Mouse (Mus musculus) macrophage (primary cell): ENCODE measurements around the gene Zcwpw1. TPM values are rescaled to one million over a fixed set of nuclear protein-coding genes. Genes with fewer than 3 reads are reported as not detected.
"Not testable (repeated sequence)": the region's sequence is repeated elsewhere in the genome, so short reads cannot be mapped to it uniquely, and the experiment has no call there.

Experiments used
- H3K27ac ChIP-seq: fragments of 350-480 bp; formaldehyde crosslinking; 2 replicates; pipeline ENCODE4 v1.9.0; 2021
- H3K36me3 ChIP-seq: fragments of 350-480 bp; formaldehyde crosslinking; 2 replicates; pipeline ENCODE4 v1.9.0; 2021; ENCODE audit errors: inconsistent target
- H3K4me3 ChIP-seq: fragments of 350-480 bp; formaldehyde crosslinking; 2 replicates; pipeline ENCODE4 v1.9.0; 2021; ENCODE audit errors: inconsistent target
- H3K79me2 ChIP-seq: fragments of 350-480 bp; formaldehyde crosslinking; 2 replicates; pipeline ENCODE4 v1.9.0; 2021; ENCODE audit errors: inconsistent target
- WGBS: methylation state at CpG from one replicate; pipeline ENCODE4 v1.1.7; 2026; ENCODE audit warnings: inconsistent platforms; ENCODE audit not compliant: missing documents; 5-methylcytosine and 5-hydroxymethylcytosine counted together
- polyA plus RNA-seq: library from polyadenylated mRNA; stranded (reverse); fragments of 250-400 nt; gene quantifications from 3 replicates; pipeline ENCODE4 v1.2.4, GENCODE M21; 2018; ENCODE audit warnings: inconsistent platforms

Gene Zcwpw1
- polyA plus RNA-seq, 1 experiment from 2014 or later = 2.8 TPM

DNA sequence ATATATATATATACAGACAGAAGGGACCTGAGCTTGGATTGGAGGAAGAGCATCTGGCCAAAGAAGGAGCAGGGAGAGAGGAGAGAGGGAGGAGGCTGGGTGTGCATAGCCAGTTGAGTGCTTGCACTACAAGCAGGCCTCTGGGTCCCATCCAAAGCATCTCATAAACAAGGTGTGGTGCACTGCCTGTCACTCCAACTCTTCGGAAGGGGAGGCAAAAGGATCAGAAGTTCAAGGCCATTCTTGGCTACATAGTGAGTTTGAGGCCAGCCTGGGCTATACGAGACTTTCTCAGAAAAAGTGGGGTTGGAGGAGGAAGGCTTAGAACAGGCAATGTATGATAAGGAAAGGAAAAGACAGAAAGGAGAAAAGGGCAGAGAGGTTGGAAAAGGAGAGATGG is 38.4 kb downstream of the Zcwpw1 start:
- Histone ChIP-seq H3K4me3 (no peak overlapping the region), H3K36me3 (no peaks in the 10 kb centered on the region), H3K27ac (no peak overlapping the region), H3K79me2 (no peaks in the 10 kb centered on the region)
- 100% methylated on average over 2 of the region's 2 CpGs for WGBS

DNA sequence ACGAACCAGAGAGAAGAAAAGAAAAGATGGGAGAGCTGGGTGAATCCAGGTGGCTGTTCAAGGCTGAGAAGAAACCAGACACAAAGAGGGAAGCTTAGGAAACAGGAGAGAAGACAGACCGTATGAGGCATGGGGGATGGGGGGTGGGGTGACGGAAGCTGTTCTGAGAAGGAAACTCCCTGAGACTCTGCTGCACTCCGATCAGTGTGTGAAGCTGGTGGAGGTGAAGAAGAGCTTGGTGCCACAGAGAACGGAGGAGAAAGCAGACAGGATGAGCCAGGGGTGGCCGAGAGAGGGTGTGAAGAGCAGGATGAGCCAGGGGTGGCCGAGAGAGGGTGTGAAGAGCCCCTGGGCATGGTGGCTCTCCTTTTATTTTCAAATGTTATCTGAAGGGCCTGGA is 38.8 kb downstream of the Zcwpw1 start:
- Histone ChIP-seq H3K27ac (no peak overlapping the region), H3K4me3 (no peak overlapping the region), H3K79me2 (no peaks in the 10 kb centered on the region), H3K36me3 (no peaks in the 10 kb centered on the region)
- WGBS = 62% methylated on average over 7 of the region's 7 CpGs

DNA sequence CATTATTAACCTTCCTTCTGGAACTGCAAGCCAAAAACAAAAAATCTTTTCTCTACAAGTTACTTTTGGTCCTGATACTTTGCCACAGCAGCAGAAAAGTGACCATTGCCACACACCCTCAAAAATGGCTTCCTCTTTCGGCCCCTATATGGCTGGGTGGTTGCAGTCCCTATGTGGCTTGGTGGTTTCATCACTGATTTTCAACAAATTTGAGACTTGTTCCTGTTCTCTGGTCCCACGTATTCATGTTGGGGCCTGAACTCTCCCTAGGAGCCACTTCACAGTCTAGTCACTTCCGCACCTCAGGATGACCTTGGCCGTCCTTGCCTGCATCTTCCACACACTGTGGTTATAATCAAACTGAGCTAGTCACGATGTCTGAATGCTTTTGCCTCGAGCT is 41.1 kb downstream of the Zcwpw1 start:
- no peak overlapping the region for H3K4me3 ChIP-seq
- no peaks in the 10 kb centered on the region for H3K36me3 ChIP-seq
- 12% methylated on average over 6 of the region's 6 CpGs for WGBS
- peak overlapping the region; percentile 88 for H3K27ac ChIP-seq
- no peaks in the 10 kb centered on the region; the same call in 1 of the 2 replicates for H3K79me2 ChIP-seq

DNA sequence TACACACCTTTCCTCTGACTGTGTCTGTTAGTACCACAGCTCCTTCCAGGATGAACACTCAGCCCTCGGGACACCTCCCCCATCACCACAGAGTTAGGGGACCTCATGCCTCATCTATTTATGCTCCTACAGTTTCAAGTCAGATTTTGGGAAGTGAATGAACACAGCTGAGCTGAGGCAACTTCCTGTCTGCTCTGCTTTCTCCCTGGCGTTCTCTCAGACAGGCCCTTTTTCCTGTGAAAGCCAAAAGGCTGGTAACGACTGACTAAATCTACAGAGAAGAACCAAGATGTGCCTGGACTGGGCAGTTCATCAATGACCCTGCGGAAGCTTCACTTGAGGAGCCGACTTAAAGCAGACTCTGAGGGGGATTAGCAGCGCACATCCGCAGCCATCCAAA is 42.6 kb downstream of the Zcwpw1 start:
- WGBS = 28% methylated on average over 7 of the region's 7 CpGs
- no peaks in the 10 kb centered on the region for H3K36me3 ChIP-seq
- H3K79me2 ChIP-seq = peaks cover 13% of the 10 kb centered on the region; the same call in 1 of the 2 replicates
- H3K4me3 ChIP-seq = no peak overlapping the region
- peak overlapping the region; percentile 88 for H3K27ac ChIP-seq

DNA sequence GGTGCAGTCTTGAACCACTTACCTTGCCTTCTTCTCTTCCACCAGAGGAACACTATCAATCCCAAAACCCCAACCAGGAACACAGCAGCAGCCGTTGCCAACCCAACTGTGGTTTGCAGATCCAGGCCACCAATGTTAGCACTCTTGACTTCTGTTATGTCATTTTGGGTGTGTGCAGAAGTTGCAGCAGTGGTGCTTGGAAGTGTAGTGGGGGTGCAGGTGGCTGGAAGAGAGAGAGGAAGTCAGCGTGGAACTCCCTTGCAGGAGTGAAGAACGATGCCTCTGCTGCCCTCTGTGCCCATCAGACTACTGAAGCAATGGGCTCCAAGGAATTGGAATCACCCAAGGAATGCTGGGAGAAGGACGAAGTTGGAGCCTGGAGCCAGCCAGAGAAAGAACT is 43.5 kb downstream of the Zcwpw1 start:
- Histone ChIP-seq H3K79me2 (peaks cover 14% of the 10 kb centered on the region; the same call in 1 of the 2 replicates), H3K36me3 (no peaks in the 10 kb centered on the region), H3K27ac (peak overlapping the region; percentile 88), H3K4me3 (no peak overlapping the region)
- 21% methylated on average over 4 of the region's 4 CpGs for WGBS

DNA sequence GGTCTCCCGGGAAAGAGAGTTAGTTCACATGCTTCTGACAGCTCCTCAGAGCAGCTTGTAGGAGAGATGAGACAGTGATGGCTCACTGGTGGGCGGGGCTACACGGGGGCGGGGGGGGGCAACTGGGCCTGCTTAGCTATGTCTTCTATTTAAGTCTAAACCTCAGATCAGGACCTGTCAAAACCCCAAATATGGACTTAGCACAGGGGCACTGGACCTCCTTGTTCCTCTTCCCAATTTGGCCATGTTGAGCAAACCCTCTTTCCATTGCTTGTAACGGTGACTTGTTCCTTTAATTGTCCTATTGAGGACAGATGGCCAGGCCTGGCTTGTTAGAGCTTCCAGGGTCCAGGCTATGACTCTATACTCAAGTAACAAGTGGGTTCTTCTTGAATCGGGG is 43.9 kb downstream of the Zcwpw1 start:
- WGBS = 17% methylated on average over 6 of the region's 6 CpGs
- Histone ChIP-seq H3K36me3 (no peaks in the 10 kb centered on the region), H3K4me3 (no peak overlapping the region), H3K79me2 (peaks cover 14% of the 10 kb centered on the region; the same call in 1 of the 2 replicates), H3K27ac (peak overlapping the region; percentile 88)

DNA sequence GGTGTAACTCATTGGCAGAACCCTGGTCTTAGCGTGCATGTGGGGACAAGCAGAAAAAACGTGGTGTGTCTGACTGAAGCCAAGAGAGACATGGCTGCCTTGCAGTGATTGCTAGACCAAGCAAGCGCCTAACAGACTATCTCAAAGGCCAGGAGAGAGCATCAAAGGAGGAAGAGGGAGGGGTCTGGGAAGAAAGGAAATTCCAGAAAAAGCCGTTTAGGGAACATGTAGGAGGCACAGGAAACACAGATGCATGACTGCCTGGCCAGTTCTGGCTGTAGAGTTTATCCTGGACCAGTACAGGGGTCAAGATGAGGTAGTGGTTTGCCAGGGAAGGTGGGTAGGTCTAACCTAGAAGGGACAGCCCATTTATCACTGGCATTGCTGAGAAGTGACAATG is 45.9 kb downstream of the Zcwpw1 start:
- no peak overlapping the region for H3K27ac ChIP-seq

DNA sequence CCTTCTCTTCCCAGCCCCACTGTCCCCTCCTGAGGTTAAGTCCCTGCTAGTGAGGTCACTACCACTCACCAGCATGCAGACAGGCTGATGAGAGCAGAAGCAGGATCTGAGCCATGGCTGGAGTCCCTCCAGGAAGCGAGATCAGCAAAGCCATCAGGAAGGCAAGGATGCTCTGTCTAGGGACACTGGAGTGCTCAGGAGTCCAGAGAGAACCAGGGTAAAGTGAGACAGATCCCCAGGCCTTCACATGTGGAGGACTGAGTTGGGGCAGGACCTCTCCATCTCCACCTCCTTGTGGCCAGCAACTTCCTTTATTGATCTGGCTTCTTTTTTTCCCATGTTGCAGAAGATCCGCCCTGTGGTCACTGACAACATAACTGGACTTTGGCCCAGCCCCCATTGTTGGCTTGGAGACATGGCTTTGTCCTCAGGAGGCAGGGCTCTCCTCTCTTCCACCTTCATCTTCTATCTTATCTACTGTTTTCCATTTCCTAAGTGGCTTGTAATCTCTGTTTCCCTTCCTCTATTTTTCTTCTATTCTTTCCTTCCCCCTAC is 48.4 kb downstream of the Zcwpw1 start, which contains the start of gene Pilra:
Gene Pilra (minus strand): TSS at position 316 of the 555 bp plus-strand sequence.
- not testable (repeated sequence) for H3K36me3 ChIP-seq
- H3K79me2 ChIP-seq = peaks cover 14% of the 10 kb centered on the region; the same call in 1 of the 2 replicates
- 100% methylated on average over 1 of the region's 2 CpGs for WGBS
- peak within 1 kb of the TSS; percentile 53 for H3K27ac ChIP-seq
- peak within 1 kb of the TSS; percentile 3; the same call in 1 of the 2 replicates for H3K4me3 ChIP-seq

More for the DNA sequence above, 45.9 kb downstream of the Zcwpw1 start:
- 86% methylated on average over 4 of the region's 4 CpGs for WGBS
- Histone ChIP-seq H3K79me2 (peaks cover 14% of the 10 kb centered on the region; the same call in 1 of the 2 replicates), H3K36me3 (no peaks in the 10 kb centered on the region), H3K4me3 (no peak overlapping the region)

DNA sequence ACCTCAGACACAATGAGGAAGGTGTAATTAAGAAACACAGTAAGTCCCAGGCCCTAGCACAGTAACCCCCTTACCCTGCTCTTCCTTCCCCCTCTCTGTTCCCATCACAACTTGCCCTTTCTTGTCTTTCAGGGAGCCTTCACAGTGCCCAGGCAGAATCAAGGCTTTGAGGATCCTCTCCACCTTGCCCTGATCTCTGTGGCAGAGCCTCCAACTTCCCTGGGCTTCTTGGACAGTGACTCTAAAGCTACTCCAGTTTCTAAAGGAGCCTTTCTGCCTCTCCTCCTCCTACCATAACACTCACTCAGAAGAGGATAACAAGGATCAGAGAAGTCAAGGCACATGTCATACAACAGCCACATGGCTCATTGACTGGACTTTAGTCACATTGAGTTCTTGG is 49.0 kb downstream of the Zcwpw1 start:
- Histone ChIP-seq H3K79me2 (peaks cover 14% of the 10 kb centered on the region; the same call in 1 of the 2 replicates), H3K36me3 (no peaks in the 10 kb centered on the region), H3K27ac (peak overlapping the region; percentile 53), H3K4me3 (no peak overlapping the region)

DNA sequence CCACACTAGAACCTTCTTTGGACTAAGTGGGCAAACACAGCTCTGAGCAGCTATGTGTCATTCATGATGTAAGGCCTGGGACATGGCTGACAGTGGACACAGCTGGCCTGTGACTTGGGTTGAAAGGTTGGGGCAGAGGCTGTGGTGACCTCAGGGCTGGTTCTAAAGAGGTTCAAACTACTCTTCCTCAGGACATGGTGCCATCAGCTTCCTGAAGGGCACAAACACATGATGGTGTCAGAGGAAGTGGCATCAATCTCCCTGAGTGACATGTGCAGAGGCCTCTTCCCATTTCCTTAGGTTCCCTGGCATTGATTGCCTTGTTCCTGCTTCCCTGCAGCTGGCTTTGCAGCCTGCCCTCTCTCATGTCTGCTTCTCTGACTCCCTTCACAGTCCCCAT is 49.5 kb downstream of the Zcwpw1 start:
- not testable (repeated sequence) for H3K4me3 ChIP-seq, H3K36me3 ChIP-seq
- Histone ChIP-seq H3K79me2 (peaks cover 14% of the 10 kb centered on the region; the same call in 1 of the 2 replicates), H3K27ac (peak overlapping the region; percentile 53)

DNA sequence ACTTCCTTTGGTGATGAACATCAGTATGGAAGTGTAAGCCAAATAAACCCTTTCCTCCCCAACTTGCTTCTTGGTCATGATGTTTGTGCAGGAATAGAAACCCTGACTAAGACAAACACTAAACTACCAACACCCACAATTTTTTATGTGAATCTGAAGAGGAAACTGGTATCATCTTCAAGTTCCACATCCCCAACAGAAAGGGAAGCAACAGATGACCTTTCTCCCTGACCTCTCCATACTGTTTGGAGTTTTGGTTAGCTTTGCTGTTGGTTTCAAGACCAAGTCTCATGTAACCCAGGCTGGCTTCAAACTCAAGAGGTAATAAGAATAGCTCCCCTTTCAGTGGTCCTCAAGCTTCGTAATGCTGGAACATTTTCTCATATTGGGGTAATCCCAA is 62.7 kb downstream of the Zcwpw1 start:
- not testable (repeated sequence) for H3K4me3 ChIP-seq, H3K36me3 ChIP-seq, H3K79me2 ChIP-seq
- H3K27ac ChIP-seq = 0 out of 2 replicates have a peak overlapping the region, but pooled peaks have one; percentile 5
- WGBS = no CpG with 5 or more reads among the region's 1 CpGs

DNA sequence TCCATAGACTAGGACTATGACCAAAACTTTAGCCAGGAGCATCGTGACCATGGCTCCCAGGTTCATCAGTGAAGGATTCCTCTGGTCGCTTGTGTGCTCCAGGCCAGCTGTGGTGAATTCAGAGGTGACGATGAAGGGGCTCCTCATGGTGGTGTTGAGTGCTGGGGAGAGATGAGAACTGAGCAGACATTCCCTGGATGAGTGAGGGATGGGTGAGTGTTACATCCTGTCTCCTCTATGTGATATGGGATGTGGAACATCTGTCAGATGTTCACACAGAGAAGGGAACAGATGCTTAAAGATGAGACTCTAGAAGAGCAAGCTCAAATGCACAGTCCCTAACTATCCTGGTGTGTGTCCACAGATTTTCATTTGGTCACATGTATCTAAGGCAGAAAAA is 67.3 kb downstream of the Zcwpw1 start:
- not testable (repeated sequence) for H3K4me3 ChIP-seq, H3K79me2 ChIP-seq, H3K36me3 ChIP-seq, H3K27ac ChIP-seq
- 100% methylated on average over 2 of the region's 3 CpGs for WGBS

DNA sequence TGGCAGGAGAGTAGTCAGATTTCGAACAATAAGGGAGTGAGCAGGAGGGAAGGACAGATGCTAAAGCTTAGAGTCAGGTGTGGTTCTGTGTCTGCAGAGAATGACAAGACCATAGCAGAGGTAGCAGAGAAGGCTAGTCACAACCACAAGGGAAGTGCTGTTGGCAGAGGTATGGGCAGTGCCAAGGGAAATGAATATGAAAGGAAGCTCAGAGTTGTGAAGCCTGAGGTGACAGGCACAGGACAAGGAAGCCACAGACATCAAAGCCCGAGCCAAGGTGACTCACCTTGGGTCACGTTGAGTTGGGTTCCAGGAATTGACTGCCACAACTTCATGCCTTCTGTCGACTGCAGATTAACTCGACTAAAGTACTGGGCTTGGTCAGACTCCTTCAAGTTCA is 69.3 kb downstream of the Zcwpw1 start:
- H3K36me3 ChIP-seq, H3K4me3 ChIP-seq, H3K27ac ChIP-seq, H3K79me2 ChIP-seq: not testable (repeated sequence)
- 23% methylated on average over 5 of the region's 5 CpGs for WGBS

DNA sequence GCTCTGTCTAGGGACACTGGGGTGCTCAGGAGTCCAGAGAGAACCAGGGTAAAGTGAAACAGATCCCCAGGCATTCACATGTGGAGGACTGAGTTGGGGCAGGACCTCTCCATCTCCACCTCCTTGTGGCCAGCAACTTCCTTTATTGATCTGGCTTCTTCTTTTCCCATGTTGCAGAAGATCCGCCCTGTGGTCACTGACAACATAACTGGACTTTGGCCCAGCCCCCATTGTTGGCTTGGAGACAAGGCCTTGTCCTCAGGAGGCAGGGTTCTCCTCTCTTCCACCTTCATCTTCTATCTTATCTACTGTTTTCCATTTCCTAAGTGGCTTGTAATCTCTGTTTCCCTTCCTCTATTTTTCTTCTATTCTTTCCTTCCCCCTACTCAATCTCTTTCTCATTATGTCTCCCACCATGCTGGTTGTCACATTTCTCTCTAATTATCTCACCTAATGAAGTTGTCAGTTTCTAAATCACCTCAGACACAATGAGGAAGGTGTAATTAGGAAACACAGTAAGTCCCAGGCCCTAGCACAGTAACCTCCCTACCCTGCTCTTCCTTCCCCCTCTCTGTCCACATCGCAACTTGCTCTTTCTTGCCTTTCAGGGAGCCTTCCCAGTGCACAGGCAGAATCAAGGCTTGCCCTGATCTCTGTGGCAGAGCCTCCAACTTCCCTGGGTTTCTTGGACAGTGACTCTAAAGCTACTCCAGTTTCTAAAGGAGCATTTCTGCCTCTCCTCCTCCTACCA is 70.5 kb downstream of the Zcwpw1 start, which contains the start of gene Pilrb1:
Gene Pilrb1 (minus strand): TSS at position 147 of the 751 bp plus-strand sequence.
- H3K27ac ChIP-seq = peak within 1 kb of the TSS; percentile 59
- H3K79me2 ChIP-seq, H3K4me3 ChIP-seq, H3K36me3 ChIP-seq: not testable (repeated sequence)
- WGBS = 75% methylated on average over 1 of the region's 2 CpGs

DNA sequence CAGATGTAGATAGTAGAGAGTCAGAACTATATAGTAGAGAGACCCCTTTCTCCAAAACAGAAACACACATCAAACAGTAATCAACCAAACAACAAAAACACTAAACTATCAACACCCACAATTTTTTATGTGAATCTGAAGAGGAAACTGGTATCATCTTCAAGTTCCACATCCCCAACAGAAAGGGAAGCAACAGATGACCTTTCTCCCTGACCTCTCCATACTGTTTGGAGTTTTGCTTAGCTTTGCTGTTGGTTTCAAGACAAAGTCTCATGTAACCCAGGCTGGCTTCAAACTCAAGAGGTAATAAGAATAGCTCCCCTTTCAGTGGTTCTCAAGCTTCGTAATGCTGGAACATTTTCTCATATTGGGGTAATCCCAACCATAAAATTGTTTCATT is 76.4 kb downstream of the Zcwpw1 start:
- not testable (repeated sequence) for H3K36me3 ChIP-seq, H3K4me3 ChIP-seq, H3K79me2 ChIP-seq
- 86% methylated on average over 1 of the region's 1 CpGs for WGBS
- peak overlapping the region; percentile 46 for H3K27ac ChIP-seq
